Mouse (Mus musculus) lung, embryonic 16.5 days (tissue): ENCODE data around the gene Kmt5c. TPM values are rescaled to one million over a fixed set of nuclear protein-coding genes. Genes with fewer than 3 reads are reported as not detected.

Experiments
- ATAC-seq: fragments of 200-750 bp; cut with Nextera tagmentation; 2 replicates; pipeline ENCODE4 v1.8.0; 2017; ENCODE audit warnings: low read depth, mild to moderate bottlenecking, moderate library complexity
- H3K27ac ChIP-seq: fragments of 300-500 bp; sonication (generic); 2 replicates; pipeline ENCODE4 v1.5.1; 2014; ENCODE audit warnings: mild to moderate bottlenecking, control low read depth, low read length
- H3K27me3 ChIP-seq: fragments of 300-500 bp; sonication (generic); 2 replicates; pipeline ENCODE4 v1.6.1; 2014; ENCODE audit warnings: low read depth, low read length, mixed read lengths; ENCODE audit not compliant: control insufficient read depth, insufficient read depth
- H3K36me3 ChIP-seq: fragments of 300-500 bp; sonication (generic); 2 replicates; pipeline ENCODE4 v1.6.1; 2014; ENCODE audit warnings: low read length; ENCODE audit not compliant: control insufficient read depth, insufficient read depth
- H3K4me1 ChIP-seq: fragments of 300-500 bp; sonication (generic); replicated peaks from 2 replicates; pipeline ENCODE4 v1.6.1; 2014; ENCODE audit warnings: low read length, mixed read lengths; ENCODE audit not compliant: control insufficient read depth, insufficient read depth
- H3K4me2 ChIP-seq: fragments of 300-500 bp; sonication (generic); 2 replicates; pipeline ENCODE4 v1.6.1; 2014; ENCODE audit warnings: low read depth, low read length, control low read depth
- H3K4me3 ChIP-seq: fragments of 300-500 bp; sonication (generic); 2 replicates; pipeline ENCODE4 v1.5.1; 2014; ENCODE audit warnings: mild to moderate bottlenecking, low read length, control low read depth
- H3K9ac ChIP-seq: fragments of 300-500 bp; sonication (generic); 2 replicates; pipeline ENCODE4 v1.6.1; 2014; ENCODE audit warnings: low read length, control low read depth
- H3K9me3 ChIP-seq: fragments of 300-500 bp; sonication (generic); 2 replicates; pipeline ENCODE4 v1.6.1; 2016; ENCODE audit warnings: low read length; ENCODE audit not compliant: control insufficient read depth
- WGBS: fragments of 180-500 bp; shearing (Covaris S2); extraction: QIAGEN DNeasy Blood & Tissue Kit; methylation state at CpG from one replicate; pipeline ENCODE4 v1.1.7; 2014; 5-methylcytosine and 5-hydroxymethylcytosine counted together
- polyA plus RNA-seq: library from polyadenylated mRNA; unstranded; fragments of >200 nt; fragmentation: Nextera tagmentation; extraction: Ambion mirVana; gene quantifications from 2 replicates; pipeline ENCODE4 v1.2.1, GENCODE M21; 2015

The Kmt5c gene
- polyA plus RNA-seq, 1 experiment from 2014 or later: 57.2 TPM

GRCm38 (mm10) chr7:4777851-4778637, 38.1 kb downstream of the Kmt5c start:
- H3K36me3 ChIP-seq: no peaks in the 10 kb centered on the region
- ATAC-seq: no peak
- no peak overlapping the region for H3K4me3 ChIP-seq
- H3K27ac ChIP-seq: no peak overlapping the region
- WGBS: 6% methylated on average over 17 of the region's 20 CpGs
- no peak overlapping the region for H3K4me2 ChIP-seq
- H3K4me1 ChIP-seq: peaks cover 5% of the 10 kb centered on the region
- no peak overlapping the region for H3K9ac ChIP-seq
- no peaks in the 10 kb centered on the region for H3K9me3 ChIP-seq
- peaks cover 41% of the 10 kb centered on the region for H3K27me3 ChIP-seq

GRCm38 (mm10) chr7:4779921-4780320, 40.0 kb downstream of the Kmt5c start:
- no peaks in the 10 kb centered on the region for H3K9me3 ChIP-seq
- H3K4me3 ChIP-seq: no peak overlapping the region
- H3K4me1 ChIP-seq: peaks cover 5% of the 10 kb centered on the region
- H3K4me2 ChIP-seq: no peak overlapping the region
- 31% methylated on average over 5 of the region's 5 CpGs for WGBS
- H3K9ac ChIP-seq: no peak overlapping the region
- peaks cover 38% of the 10 kb centered on the region for H3K27me3 ChIP-seq
- H3K36me3 ChIP-seq: no peaks in the 10 kb centered on the region
- no peak for ATAC-seq
- no peak overlapping the region for H3K27ac ChIP-seq

- no peak overlapping the region for H3K27ac ChIP-seq
- no peaks in the 10 kb centered on the region for H3K9me3 ChIP-seq
- H3K9ac ChIP-seq: no peak overlapping the region
- no peak overlapping the region for H3K4me2 ChIP-seq
- H3K27me3 ChIP-seq: peaks cover 20% of the 10 kb centered on the region
- H3K4me3 ChIP-seq: no peak overlapping the region
- no peaks in the 10 kb centered on the region for H3K36me3 ChIP-seq
- H3K4me1 ChIP-seq: peaks cover 1% of the 10 kb centered on the region; the same call in 1 of the 2 replicates
- 41% methylated on average over 3 of the region's 3 CpGs for WGBS
- no peak for ATAC-seq
These were observed 42.2 kb downstream of the Kmt5c start for GRCm38 (mm10) chr7:4782130-4782529.

GRCm38 (mm10) chr7:4782759-4783158, 42.8 kb downstream of the Kmt5c start, which contains the start of the genes Il11 and Tmem190:
Il11 (minus strand) TSS chr7:4782859.
Tmem190 (plus strand) TSS chr7:4782937.
- no peaks in the 10 kb centered on the region; the same call in 1 of the 2 replicates for H3K4me1 ChIP-seq
- no peaks in the 10 kb centered on the region for H3K36me3 ChIP-seq
- peaks cover 13% of the 10 kb centered on the region for H3K27me3 ChIP-seq
- H3K9me3 ChIP-seq: no peaks in the 10 kb centered on the region
- H3K4me3 ChIP-seq: no peak within 1 kb of the TSS
- WGBS: 76% methylated on average over 2 of the region's 2 CpGs
- H3K9ac ChIP-seq: no peak within 1 kb of the TSS
- H3K4me2 ChIP-seq: no peak within 1 kb of the TSS
- no peak for ATAC-seq
- no peak within 1 kb of the TSS for H3K27ac ChIP-seq

GRCm38 (mm10) chr7:4783667-4784268, 43.9 kb downstream of the Kmt5c start:
- H3K9ac ChIP-seq: no peak overlapping the region
- H3K4me2 ChIP-seq: no peak overlapping the region
- H3K27me3 ChIP-seq: peaks cover 3% of the 10 kb centered on the region; the same call in 1 of the 2 replicates
- no peaks in the 10 kb centered on the region for H3K36me3 ChIP-seq
- H3K4me1 ChIP-seq: no peaks in the 10 kb centered on the region; the same call in none of the 2 replicates
- H3K9me3 ChIP-seq: no peaks in the 10 kb centered on the region
- H3K4me3 ChIP-seq: no peak overlapping the region
- no peak overlapping the region for H3K27ac ChIP-seq
- WGBS: 73% methylated on average over 14 of the region's 14 CpGs
- ATAC-seq: no peak

GRCm38 (mm10) chr7:4788499-4789435, 48.9 kb downstream of the Kmt5c start:
- Histone ChIP-seq H3K4me1 (peaks cover 2% of the 10 kb centered on the region), H3K9ac (peak overlapping the region; percentile 83), H3K36me3 (no peaks in the 10 kb centered on the region), H3K4me2 (peak overlapping the region; percentile 86), H3K9me3 (no peaks in the 10 kb centered on the region), H3K27me3 (no peaks in the 10 kb centered on the region), H3K4me3 (peak overlapping the region; percentile 64), H3K27ac (peak overlapping the region; percentile 82)
- ATAC-seq: peak; percentile 53
- WGBS: 2% methylated on average over 59 of the region's 64 CpGs

- peak within 1 kb of the TSS; percentile 64 for H3K4me3 ChIP-seq
- peak within 1 kb of the TSS; percentile 82 for H3K27ac ChIP-seq
- H3K4me1 ChIP-seq: peaks cover 5% of the 10 kb centered on the region
- H3K9me3 ChIP-seq: no peaks in the 10 kb centered on the region
- 10% methylated on average over 27 of the region's 40 CpGs for WGBS
- H3K36me3 ChIP-seq: peaks cover 4% of the 10 kb centered on the region
- H3K9ac ChIP-seq: peak within 1 kb of the TSS; percentile 83
- H3K4me2 ChIP-seq: peak within 1 kb of the TSS; percentile 86
- no peaks in the 10 kb centered on the region for H3K27me3 ChIP-seq
- peak; percentile 56 for ATAC-seq
These were observed 49.6 kb downstream of the Kmt5c start, which contains the start of gene Tmem238 for GRCm38 (mm10) chr7:4789436-4789935. Tmem238 (minus strand) TSS chr7:4789656.

- ATAC-seq: peak; percentile 91
- peaks cover 25% of the 10 kb centered on the region for H3K36me3 ChIP-seq
- H3K4me3 ChIP-seq: peak within 1 kb of the TSS; percentile 82
- no peaks in the 10 kb centered on the region for H3K27me3 ChIP-seq
- H3K27ac ChIP-seq: peak within 1 kb of the TSS; percentile 96
- H3K4me2 ChIP-seq: peak within 1 kb of the TSS; percentile 66
- WGBS: under 1% methylated on average over 54 of the region's 54 CpGs
- no peaks in the 10 kb centered on the region for H3K9me3 ChIP-seq
- peak within 1 kb of the TSS; percentile 95 for H3K9ac ChIP-seq
- H3K4me1 ChIP-seq: peaks cover 7% of the 10 kb centered on the region
These were observed 52.6 kb downstream of the Kmt5c start, which contains the start of gene Rpl28 for GRCm38 (mm10) chr7:4792278-4793212. Rpl28 (plus strand) TSS chr7:4792874.
